Mouse (Mus musculus) lung, embryonic 16.5 days (tissue): ENCODE measurements at regions not wholly inside any gene's neighbourhood (a gene's known extent, or its start where the extent isn't known, plus 50 kb on each side); places are given as distances from the start of the nearest gene placed in this dataset.
A peak's percentile ranks its signal among the peaks of the same experiment; 100 is the strongest.

Source experiments
- ATAC-seq: fragments of 200-750 bp; cut with Nextera tagmentation; 2 replicates; pipeline ENCODE4 v1.8.0; 2017; ENCODE audit warnings: low read depth, mild to moderate bottlenecking, moderate library complexity
- H3K27ac ChIP-seq: fragments of 300-500 bp; sonication (generic); 2 replicates; pipeline ENCODE4 v1.5.1; 2014; ENCODE audit warnings: mild to moderate bottlenecking, control low read depth, low read length
- H3K27me3 ChIP-seq: fragments of 300-500 bp; sonication (generic); 2 replicates; pipeline ENCODE4 v1.6.1; 2014; ENCODE audit warnings: low read depth, low read length, mixed read lengths; ENCODE audit not compliant: control insufficient read depth, insufficient read depth
- H3K36me3 ChIP-seq: fragments of 300-500 bp; sonication (generic); 2 replicates; pipeline ENCODE4 v1.6.1; 2014; ENCODE audit warnings: low read length; ENCODE audit not compliant: control insufficient read depth, insufficient read depth
- H3K4me1 ChIP-seq: fragments of 300-500 bp; sonication (generic); replicated peaks from 2 replicates; pipeline ENCODE4 v1.6.1; 2014; ENCODE audit warnings: low read length, mixed read lengths; ENCODE audit not compliant: control insufficient read depth, insufficient read depth
- H3K4me2 ChIP-seq: fragments of 300-500 bp; sonication (generic); 2 replicates; pipeline ENCODE4 v1.6.1; 2014; ENCODE audit warnings: low read depth, low read length, control low read depth
- H3K4me3 ChIP-seq: fragments of 300-500 bp; sonication (generic); 2 replicates; pipeline ENCODE4 v1.5.1; 2014; ENCODE audit warnings: mild to moderate bottlenecking, low read length, control low read depth
- H3K9ac ChIP-seq: fragments of 300-500 bp; sonication (generic); 2 replicates; pipeline ENCODE4 v1.6.1; 2014; ENCODE audit warnings: low read length, control low read depth
- H3K9me3 ChIP-seq: fragments of 300-500 bp; sonication (generic); 2 replicates; pipeline ENCODE4 v1.6.1; 2016; ENCODE audit warnings: low read length; ENCODE audit not compliant: control insufficient read depth
- WGBS: fragments of 180-500 bp; shearing (Covaris S2); extraction: QIAGEN DNeasy Blood & Tissue Kit; methylation state at CpG from one replicate; pipeline ENCODE4 v1.1.7; 2014; 5-methylcytosine and 5-hydroxymethylcytosine counted together

- no peak overlapping the region for H3K4me3 ChIP-seq
- no peaks in the 10 kb centered on the region for H3K36me3 ChIP-seq
- no peak overlapping the region for H3K4me2 ChIP-seq
- H3K9me3 ChIP-seq, result no peaks in the 10 kb centered on the region
- H3K27me3 ChIP-seq, result no peaks in the 10 kb centered on the region
- H3K9ac ChIP-seq, result no peak overlapping the region
- H3K4me1 ChIP-seq, result no peaks in the 10 kb centered on the region
- no peak overlapping the region for H3K27ac ChIP-seq
- WGBS, result 56% methylated on average over 3 of the region's 3 CpGs
- no peak for ATAC-seq
Measured at GRCm38 (mm10) chr2:9704266-9704665, 176.8 kb upstream of the 4930412O13Rik start.

GRCm38 (mm10) chr2:9709466-9709865, 171.6 kb upstream of the 4930412O13Rik start:
- no peak for ATAC-seq
- H3K27ac ChIP-seq, result no peak overlapping the region
- no peaks in the 10 kb centered on the region for H3K36me3 ChIP-seq
- no peaks in the 10 kb centered on the region for H3K4me1 ChIP-seq
- H3K9me3 ChIP-seq, result no peaks in the 10 kb centered on the region
- 78% methylated on average over 7 of the region's 7 CpGs for WGBS
- no peaks in the 10 kb centered on the region for H3K27me3 ChIP-seq
- no peak overlapping the region for H3K4me3 ChIP-seq
- H3K4me2 ChIP-seq, result no peak overlapping the region
- H3K9ac ChIP-seq, result no peak overlapping the region

GRCm38 (mm10) chr2:9717904-9718303, 163.1 kb upstream of the 4930412O13Rik start:
- no peak overlapping the region for H3K4me3 ChIP-seq

GRCm38 (mm10) chr2:9733243-9733642, 147.8 kb upstream of the 4930412O13Rik start:
- no peak overlapping the region for H3K27ac ChIP-seq
- no peak for ATAC-seq
- H3K9ac ChIP-seq, result no peak overlapping the region
- H3K4me2 ChIP-seq, result no peak overlapping the region
- 71% methylated on average over 7 of the region's 7 CpGs for WGBS
- H3K27me3 ChIP-seq, result no peaks in the 10 kb centered on the region
- no peaks in the 10 kb centered on the region for H3K9me3 ChIP-seq
- H3K4me1 ChIP-seq, result no peaks in the 10 kb centered on the region
- no peak overlapping the region for H3K4me3 ChIP-seq
- no peaks in the 10 kb centered on the region for H3K36me3 ChIP-seq

More at GRCm38 (mm10) chr2:9717904-9718303, 163.1 kb upstream of the 4930412O13Rik start:
- 58% methylated on average over 1 of the region's 1 CpGs for WGBS
- no peaks in the 10 kb centered on the region for H3K4me1 ChIP-seq
- H3K27me3 ChIP-seq, result no peaks in the 10 kb centered on the region
- no peak overlapping the region for H3K9ac ChIP-seq
- no peaks in the 10 kb centered on the region for H3K36me3 ChIP-seq
- no peak for ATAC-seq
- H3K27ac ChIP-seq, result no peak overlapping the region
- no peaks in the 10 kb centered on the region for H3K9me3 ChIP-seq
- H3K4me2 ChIP-seq, result no peak overlapping the region

GRCm38 (mm10) chr2:9744181-9744580, 136.9 kb upstream of the 4930412O13Rik start:
- no peak overlapping the region for H3K4me2 ChIP-seq
- H3K9ac ChIP-seq, result no peak overlapping the region
- H3K4me3 ChIP-seq, result no peak overlapping the region
- no peaks in the 10 kb centered on the region for H3K36me3 ChIP-seq
- H3K27me3 ChIP-seq, result no peaks in the 10 kb centered on the region
- H3K27ac ChIP-seq, result no peak overlapping the region
- H3K9me3 ChIP-seq, result no peaks in the 10 kb centered on the region
- WGBS, result 78% methylated on average over 3 of the region's 3 CpGs
- no peaks in the 10 kb centered on the region for H3K4me1 ChIP-seq
- no peak for ATAC-seq

DNA sequence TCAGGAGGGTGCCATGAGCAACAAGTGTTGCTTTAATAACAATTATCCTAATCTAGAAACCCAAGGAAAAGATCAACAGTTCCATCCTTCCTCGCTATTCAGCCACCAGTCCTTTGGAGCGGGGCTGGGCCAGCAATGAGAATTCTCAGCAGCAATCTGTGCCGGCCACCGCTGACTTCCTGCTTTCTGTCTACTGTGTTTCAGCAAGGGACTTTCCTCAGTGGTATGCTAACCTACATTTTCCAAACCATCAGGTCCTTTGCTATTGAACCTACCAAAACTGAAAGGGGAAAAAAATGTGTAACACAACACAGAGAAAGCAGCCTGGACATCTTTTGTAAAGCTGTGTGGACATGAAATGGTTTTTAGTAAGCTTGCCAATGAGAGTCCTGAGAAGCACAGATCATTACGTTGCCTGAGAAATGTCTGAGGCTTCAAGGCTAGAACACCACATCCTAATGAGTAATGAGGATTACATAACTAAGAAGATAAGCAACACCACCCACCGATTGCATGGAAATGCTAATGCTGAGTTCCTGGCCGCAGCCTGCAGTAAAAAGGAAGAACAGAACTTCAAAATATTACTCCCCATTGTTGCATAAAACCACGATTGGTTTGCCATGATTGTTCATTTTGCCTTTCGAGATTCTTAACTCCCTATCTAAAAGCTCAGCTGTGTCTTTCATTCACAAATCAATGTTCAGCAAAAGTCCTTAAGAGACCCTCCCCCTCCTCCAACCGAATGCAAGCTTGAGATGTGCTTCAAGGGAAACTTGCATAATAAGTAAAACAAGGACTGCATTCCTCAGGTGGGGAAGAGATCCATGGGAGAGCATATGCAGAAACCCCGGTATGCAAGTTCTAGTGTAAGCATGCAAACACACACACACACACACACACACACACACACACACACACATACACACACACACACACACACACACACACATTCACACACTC, 130.9 kb upstream of the 4930412O13Rik start:
- peak; percentile 68; the same call in 1 of the 2 replicates for ATAC-seq
- Histone ChIP-seq H3K27ac (no peak overlapping the region), H3K27me3 (no peaks in the 10 kb centered on the region), H3K9me3 (no peaks in the 10 kb centered on the region), H3K4me3 (no peak overlapping the region), H3K9ac (no peak overlapping the region), H3K4me2 (no peak overlapping the region), H3K36me3 (no peaks in the 10 kb centered on the region), H3K4me1 (no peaks in the 10 kb centered on the region)
- 34% methylated on average over 11 of the region's 11 CpGs for WGBS

GRCm38 (mm10) chr2:9753691-9754090, 127.4 kb upstream of the 4930412O13Rik start:
- WGBS, result 84% methylated on average over 7 of the region's 7 CpGs

GRCm38 (mm10) chr2:9754153-9754552, 126.9 kb upstream of the 4930412O13Rik start:
- no peak overlapping the region for H3K27ac ChIP-seq
- 70% methylated on average over 6 of the region's 6 CpGs for WGBS
- ATAC-seq, result no peak

More at GRCm38 (mm10) chr2:9753691-9754090, 127.4 kb upstream of the 4930412O13Rik start:
- ATAC-seq, result no peak
- Histone ChIP-seq H3K9ac (no peak overlapping the region), H3K27ac (no peak overlapping the region), H3K4me3 (no peak overlapping the region), H3K9me3 (no peaks in the 10 kb centered on the region), H3K4me1 (no peaks in the 10 kb centered on the region), H3K4me2 (no peak overlapping the region), H3K27me3 (no peaks in the 10 kb centered on the region), H3K36me3 (no peaks in the 10 kb centered on the region)

DNA sequence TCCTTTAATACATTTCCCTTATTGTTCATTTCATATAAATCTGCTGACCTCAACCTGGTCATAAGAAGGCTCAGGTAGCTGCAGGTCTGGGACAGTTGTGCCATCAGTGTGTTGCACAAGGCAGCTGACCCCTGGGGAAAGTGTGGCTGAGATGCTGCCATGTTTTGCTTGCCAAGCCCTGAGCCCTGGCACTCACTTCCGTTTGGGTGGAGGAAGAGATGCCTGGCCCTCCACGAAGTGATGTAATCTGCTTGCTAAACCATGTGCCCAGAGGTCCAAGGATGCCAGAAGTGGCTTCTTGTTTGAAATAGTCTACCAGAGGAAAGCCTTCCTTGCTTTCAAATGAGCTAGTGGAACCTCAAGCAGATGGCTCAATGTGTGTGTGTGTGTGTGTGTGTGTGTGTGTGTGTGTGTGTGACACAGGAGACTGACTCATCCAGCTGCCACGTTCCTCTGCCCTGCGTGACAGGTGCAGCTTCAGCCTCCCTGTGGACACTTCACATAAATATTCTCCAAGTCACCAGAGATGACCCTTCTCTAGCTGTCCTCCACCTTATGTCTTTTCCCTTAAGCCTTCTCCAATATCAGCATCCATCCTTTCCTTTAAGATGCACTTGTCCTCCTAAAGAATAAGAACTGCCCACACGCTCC, 123.2 kb upstream of the 4930412O13Rik start:
- H3K4me2 ChIP-seq, result no peak overlapping the region
- H3K9ac ChIP-seq, result no peak overlapping the region
- 81% methylated on average over 5 of the region's 5 CpGs for WGBS
- H3K36me3 ChIP-seq, result no peaks in the 10 kb centered on the region
- no peaks in the 10 kb centered on the region for H3K27me3 ChIP-seq
- ATAC-seq, result no peak
- no peak overlapping the region for H3K4me3 ChIP-seq
- no peaks in the 10 kb centered on the region for H3K4me1 ChIP-seq
- H3K27ac ChIP-seq, result no peak overlapping the region
- H3K9me3 ChIP-seq, result no peaks in the 10 kb centered on the region

More at GRCm38 (mm10) chr2:9754153-9754552, 126.9 kb upstream of the 4930412O13Rik start:
- no peaks in the 10 kb centered on the region for H3K36me3 ChIP-seq
- no peak overlapping the region for H3K4me2 ChIP-seq
- H3K9me3 ChIP-seq, result no peaks in the 10 kb centered on the region
- H3K4me3 ChIP-seq, result no peak overlapping the region
- H3K27me3 ChIP-seq, result no peaks in the 10 kb centered on the region
- H3K9ac ChIP-seq, result no peak overlapping the region
- no peaks in the 10 kb centered on the region for H3K4me1 ChIP-seq
